In genomic region chr1:173919279-173919678, GRCm38 (mm10) we compare ENCODE assay signal across 10 mouse cellular contexts. TPM values are rescaled to one million over a fixed set of nuclear protein-coding genes. Genes with fewer than 3 reads are reported as not detected.
ATAC-seq lines count a peak whose summit lies in the region.
"Had no signal": no experiment of that assay in that cellular context is flagged by ENCODE, and none has a peak within 500 bp of the region (broad histone marks: within the 10 kb centered on the region; RNA-seq: fewer than 3 reads in every experiment).

No protein-coding gene starts in this region.

- ATAC-seq in CD4-positive, CD25-positive, alpha-beta regulatory T cell, adult 4 months, result peak; percentile 51
- 0 out of 2 replicates have a peak, but pooled peaks have one; percentile 46 for ATAC-seq in erythroblast, adult 5-6 weeks (replicated peaks; ENCODE audit: low FRiP score, poor library complexity, severe bottlenecking)
- 0 out of 2 replicates have a peak, but pooled peaks have one; percentile 22 for ATAC-seq in granulocyte monocyte progenitor cell, adult 5-6 weeks (replicated peaks; ENCODE audit: poor library complexity, severe bottlenecking)
- peak; percentile 51 for ATAC-seq in inflammation-experienced regulatory T-cells, adult 6 months
- ATAC-seq in megakaryocyte, adult 5-6 weeks (ENCODE audit: poor library complexity, severe bottlenecking), result peak; percentile 62
- peak; percentile 55; the same call in 1 of the 2 replicates for ATAC-seq in megakaryocyte progenitor cell, adult 5-6 weeks (replicated peaks; ENCODE audit: poor library complexity)
- 0 out of 2 replicates have a peak, but pooled peaks have one; percentile 51 for ATAC-seq in megakaryocyte-erythroid progenitor cell, adult 5-6 weeks (replicated peaks; ENCODE audit: low FRiP score, low TSS enrichment, poor library complexity, severe bottlenecking)
- ATAC-seq in neutrophil, adult 5-6 weeks (ENCODE audit: extremely low read depth, insufficient number of reproducible peaks, low FRiP score, poor library complexity, severe bottlenecking), result peak; percentile 63; the same call in 1 of the 2 replicates

RNA-seq across cellular contexts. Expression of gene Ifi211, which starts 6.4 kb away (rescaled TPM):
- 1 to 10 TPM; 1.2 to 1.5 TPM for polyA plus RNA-seq in CD4-positive, CD25-positive, alpha-beta regulatory T cell, adult 4 months (2017; shearing (Covaris generic))
- 11.9 and 20.0 TPM in 2 replicates for total RNA-seq in erythroblast, adult 5-6 weeks (2015; ENCODE audit: low replicate concordance)
- total RNA-seq in erythroblast, adult 5-6 weeks (2017; ENCODE audit: low replicate concordance), result 9.3 and 13.3 TPM in 2 replicates
- total RNA-seq in granulocyte monocyte progenitor cell, adult 5-6 weeks (2014; fragmentation: Nextera tagmentation), result 9.3 and 12.3 TPM in 2 replicates
- 13.2 and 16.0 TPM in 2 replicates for total RNA-seq in granulocyte monocyte progenitor cell, adult 5-6 weeks (2017)
- polyA plus RNA-seq in inflammation-experienced regulatory T-cells, adult 6 months (2017; shearing (Covaris generic)), result 1 to 10 TPM; 1.1 to 7.2 (median 2.0) TPM
- total RNA-seq in megakaryocyte, adult 5-6 weeks (2015), result 165 and 182 TPM in 2 replicates
- 234 and 254 TPM in 2 replicates for total RNA-seq in megakaryocyte, adult 5-6 weeks (2017)
- total RNA-seq in megakaryocyte progenitor cell, adult 5-6 weeks (2015), result 6.8 and 13.6 TPM in 2 replicates
- total RNA-seq in megakaryocyte progenitor cell, adult 5-6 weeks (2017), result 13.6 and 14.5 TPM in 2 replicates
- total RNA-seq in megakaryocyte-erythroid progenitor cell, adult 5-6 weeks (2014; fragmentation: Nextera tagmentation), result not detected in 2 replicates
- total RNA-seq in megakaryocyte-erythroid progenitor cell, adult 5-6 weeks (2017), result 2.6 and 4.1 TPM in 2 replicates
- 14.8 and 16.9 TPM in 2 replicates for total RNA-seq in neutrophil, adult 5-6 weeks (2017)
- total RNA-seq: G1E, MEL had no signal
- polyA plus RNA-seq: G1E had no signal

RNA-seq across cellular contexts. Expression of gene Mndal, which starts 23.0 kb away (rescaled TPM):
- 100 to 1,000 TPM; 417 to 550 TPM for polyA plus RNA-seq in CD4-positive, CD25-positive, alpha-beta regulatory T cell, adult 4 months (2017; shearing (Covaris generic))
- 35.4 and 38.7 TPM in 2 replicates for total RNA-seq in erythroblast, adult 5-6 weeks (2015; ENCODE audit: low replicate concordance)
- total RNA-seq in erythroblast, adult 5-6 weeks (2017; ENCODE audit: low replicate concordance), result 15.5 and 18.5 TPM in 2 replicates
- total RNA-seq in granulocyte monocyte progenitor cell, adult 5-6 weeks (2014; fragmentation: Nextera tagmentation), result 95.6 and 101 TPM in 2 replicates
- total RNA-seq in granulocyte monocyte progenitor cell, adult 5-6 weeks (2017), result 105 and 119 TPM in 2 replicates
- polyA plus RNA-seq in inflammation-experienced regulatory T-cells, adult 6 months (2017; shearing (Covaris generic)), result 100 to 1,000 TPM; 399 to 475 (median 464) TPM
- total RNA-seq in megakaryocyte, adult 5-6 weeks (2015), result 360 and 361 TPM in 2 replicates
- total RNA-seq in megakaryocyte, adult 5-6 weeks (2017), result 254 and 258 TPM in 2 replicates
- total RNA-seq in megakaryocyte progenitor cell, adult 5-6 weeks (2015), result 112 and 113 TPM in 2 replicates
- total RNA-seq in megakaryocyte progenitor cell, adult 5-6 weeks (2017), result 70.3 and 92.9 TPM in 2 replicates
- total RNA-seq in megakaryocyte-erythroid progenitor cell, adult 5-6 weeks (2014; fragmentation: Nextera tagmentation), result 39.2 and 48.4 TPM in 2 replicates
- 48.0 and 63.2 TPM in 2 replicates for total RNA-seq in megakaryocyte-erythroid progenitor cell, adult 5-6 weeks (2017)
- total RNA-seq in neutrophil, adult 5-6 weeks (2017), result 805 and 849 TPM in 2 replicates
- total RNA-seq: MEL had no signal
- polyA plus RNA-seq: G1E had no signal

RNA-seq across cellular contexts. Expression of gene Ifi203, which starts 23.2 kb away (rescaled TPM):
- 100 to 1,000 TPM; 265 to 384 TPM for polyA plus RNA-seq in CD4-positive, CD25-positive, alpha-beta regulatory T cell, adult 4 months (2017; shearing (Covaris generic))
- total RNA-seq in erythroblast, adult 5-6 weeks (2015; ENCODE audit: low replicate concordance), result 23.4 and 29.9 TPM in 2 replicates
- total RNA-seq in erythroblast, adult 5-6 weeks (2017; ENCODE audit: low replicate concordance), result 6.6 and 13.8 TPM in 2 replicates
- 58.4 and 73.0 TPM in 2 replicates for total RNA-seq in granulocyte monocyte progenitor cell, adult 5-6 weeks (2014; fragmentation: Nextera tagmentation)
- total RNA-seq in granulocyte monocyte progenitor cell, adult 5-6 weeks (2017), result 26.6 and 61.0 TPM in 2 replicates
- polyA plus RNA-seq in inflammation-experienced regulatory T-cells, adult 6 months (2017; shearing (Covaris generic)), result 100 to 1,000 TPM; 241 to 353 (median 324) TPM
- 263 and 285 TPM in 2 replicates for total RNA-seq in megakaryocyte, adult 5-6 weeks (2015)
- 122 and 154 TPM in 2 replicates for total RNA-seq in megakaryocyte, adult 5-6 weeks (2017)
- 59.5 and 87.9 TPM in 2 replicates for total RNA-seq in megakaryocyte progenitor cell, adult 5-6 weeks (2015)
- total RNA-seq in megakaryocyte progenitor cell, adult 5-6 weeks (2017), result 29.0 and 43.0 TPM in 2 replicates
- total RNA-seq in megakaryocyte-erythroid progenitor cell, adult 5-6 weeks (2014; fragmentation: Nextera tagmentation), result 21.6 and 24.5 TPM in 2 replicates
- 9.5 and 28.7 TPM in 2 replicates for total RNA-seq in megakaryocyte-erythroid progenitor cell, adult 5-6 weeks (2017)
- total RNA-seq in neutrophil, adult 5-6 weeks (2017), result 225 and 245 TPM in 2 replicates
- polyA plus RNA-seq: G1E had no signal

Comparison
In these comparisons a context has a peak if more than half of its experiments do, and no peak if none do; other contexts are left out.
1. Peak in every context shown above with its lines: ATAC-seq.